Mouse (Mus musculus) heart, postnatal 0 days (tissue): ENCODE measurements around the gene Upk3bl.

Source experiments
- CTCF ChIP-seq: IDR thresholded peaks from 2 replicates; pipeline ENCODE4 v1.5.1; 2016; ENCODE audit warnings: antibody characterized with exemption, control low read depth, low read depth
- EP300 ChIP-seq: IDR thresholded peaks from 2 replicates; pipeline ENCODE4 v1.6.1; 2016; ENCODE audit warnings: antibody characterized with exemption, low read depth

DNA sequence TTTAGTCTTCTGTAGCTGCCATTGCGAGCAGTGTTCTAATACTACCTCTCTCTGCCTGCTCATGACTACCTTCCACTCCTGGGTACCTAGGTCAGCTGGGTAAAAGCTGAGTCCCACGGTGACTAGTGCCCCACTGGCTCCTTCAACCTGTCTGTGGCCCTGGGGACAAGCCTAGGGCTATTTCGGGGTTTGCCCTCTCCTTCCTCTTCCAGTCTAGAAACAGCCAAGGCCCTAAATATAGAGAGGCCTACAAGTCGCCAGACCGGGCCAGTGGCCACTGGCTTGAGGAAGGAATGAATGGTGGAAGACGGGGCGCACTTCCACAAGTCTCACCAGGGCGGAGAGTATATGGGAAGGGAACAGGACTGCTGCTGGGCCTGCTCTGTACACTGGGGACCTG is 32.0 kb downstream of the Upk3bl start:
- no peak for TF ChIP-seq CTCF
- TF ChIP-seq EP300: no peak
